Mouse (Mus musculus) left cerebral cortex, postnatal 4 days (tissue): ENCODE data around the gene Eif4g2. TPM values are rescaled to one million over a fixed set of nuclear protein-coding genes. Genes with fewer than 3 reads are reported as not detected.

Experiments
- DNase-seq: peaks from one replicate; pipeline ENCODE4 v3.0.0-alpha.2; 2022
- intact Hi-C: fragments of 180-260 bp; cut with DNase I; formaldehyde crosslinking; loops from one replicate; pipeline ENCODE4 v1.15.1; 2025
- total RNA-seq, 2 experiments: library from RNA; stranded (reverse); gene quantifications; 2 replicates each; pipeline ENCODE4 v1.2.3; 2021

Gene Eif4g2
- total RNA-seq = 1,000 to 10,000 TPM; 1,288 to 1,328 TPM

DNA sequence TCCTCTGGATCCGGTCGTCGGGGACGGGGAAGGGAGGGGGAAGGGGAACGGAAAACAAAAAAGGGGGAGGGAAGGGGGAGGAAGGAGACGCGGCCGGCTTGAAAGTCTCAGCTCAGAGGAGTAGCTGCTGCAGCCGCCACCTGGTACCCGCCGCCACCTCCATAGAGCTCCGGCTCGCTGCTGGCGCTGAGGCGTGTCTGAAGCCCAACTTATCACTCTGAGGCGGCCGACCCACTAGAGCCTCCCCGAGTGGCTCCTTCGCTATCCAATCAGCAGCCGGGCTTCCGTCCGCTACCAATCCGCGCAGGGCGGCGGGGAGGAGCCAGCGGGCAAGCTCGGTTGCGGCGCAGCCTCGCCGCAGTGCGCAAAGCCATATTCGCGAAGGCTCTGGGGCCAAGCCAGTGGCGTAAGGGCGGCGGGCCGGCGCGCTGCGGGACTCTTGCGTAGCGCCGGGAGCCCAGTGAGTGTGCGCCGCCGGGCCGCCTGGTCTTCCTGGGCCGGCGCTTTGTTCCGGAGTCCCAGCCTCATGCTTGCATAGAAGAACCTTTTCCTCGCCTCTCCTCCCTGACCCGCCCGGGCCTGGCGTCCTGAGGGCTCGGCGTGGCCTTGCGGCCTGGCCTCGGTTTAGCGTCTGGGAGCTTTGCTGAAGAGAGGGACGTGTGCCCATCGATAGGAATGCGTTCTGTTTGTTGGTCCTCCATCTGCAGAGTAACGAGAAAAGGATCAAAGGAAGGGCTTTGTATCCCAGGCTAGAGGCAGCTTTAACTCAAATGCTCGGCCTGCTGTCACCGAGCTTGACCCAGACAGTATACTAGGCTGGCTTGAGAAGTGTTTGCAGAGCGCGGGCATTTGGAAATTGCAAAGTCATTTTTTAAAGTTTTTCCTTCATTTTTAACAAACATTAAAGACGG, at the start of gene Eif4g2:
TSS of gene Eif4g2 (minus strand) at position 209 of the 911 bp plus-strand sequence.
- DNase-seq = peak; percentile 99
- intact Hi-C loops = loop anchor here (5.0 to 10.0 kb wide), 2 partner anchors 39 to 92 kb away; no protein-coding TSS in a partner anchor

DNA sequence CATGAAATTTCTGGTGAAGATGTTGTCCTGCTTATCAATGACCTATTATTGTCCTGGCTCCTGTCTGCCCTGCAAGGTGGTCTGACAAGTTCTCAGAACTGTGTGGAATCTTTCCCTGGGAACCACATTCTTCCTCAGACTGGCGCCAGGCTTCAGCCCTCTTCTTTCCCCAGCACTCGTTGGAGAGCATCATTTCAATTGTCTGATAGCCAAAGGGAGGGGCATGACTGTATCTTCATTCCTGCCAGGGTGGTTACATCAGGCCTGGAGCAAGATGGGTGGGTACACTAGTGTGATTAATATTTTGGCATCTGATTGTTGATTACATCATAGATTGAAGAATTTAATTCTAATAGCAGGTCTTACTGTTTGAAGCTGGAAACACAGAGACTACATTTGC, 49.8 kb upstream of the Eif4g2 start:
- no peak for DNase-seq
- intact Hi-C loops = no loop called here

DNA sequence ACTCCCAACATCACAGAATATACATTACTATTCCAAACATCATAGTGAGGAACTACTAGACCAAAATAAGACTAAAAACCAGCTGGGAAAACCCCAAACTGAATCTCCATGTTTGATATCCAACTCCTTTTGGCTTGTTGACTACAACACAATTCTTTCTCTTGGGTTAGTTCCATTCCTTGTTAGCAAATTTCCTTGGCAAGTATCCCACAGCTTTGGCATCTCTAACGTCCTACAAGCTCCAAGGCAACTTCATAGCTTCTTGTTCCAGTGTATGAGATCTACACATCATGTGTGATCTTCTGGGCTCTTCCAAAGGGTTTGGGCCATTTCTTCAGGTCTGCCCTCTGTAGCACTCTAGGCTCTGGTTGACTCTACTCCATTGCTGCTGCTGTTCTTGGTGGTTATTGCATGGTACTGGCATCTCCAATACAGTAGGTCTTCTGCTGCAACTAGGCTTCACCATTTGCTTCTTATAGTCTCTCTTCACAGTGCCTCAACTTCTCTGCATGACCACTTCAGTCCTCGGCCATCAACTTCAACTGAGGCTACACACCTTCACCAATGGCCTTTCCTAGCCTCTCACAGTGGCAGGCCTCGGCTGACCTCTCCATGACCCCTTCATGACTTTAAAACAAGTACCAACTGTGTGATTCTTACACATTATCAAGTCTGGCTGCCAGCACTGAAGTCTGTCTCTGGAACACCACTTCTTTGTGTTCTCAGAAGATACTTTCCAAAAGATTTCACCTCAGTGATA, 44.0 kb upstream of the Eif4g2 start:
- intact Hi-C loops = no loop called here
- no peak for DNase-seq

DNA sequence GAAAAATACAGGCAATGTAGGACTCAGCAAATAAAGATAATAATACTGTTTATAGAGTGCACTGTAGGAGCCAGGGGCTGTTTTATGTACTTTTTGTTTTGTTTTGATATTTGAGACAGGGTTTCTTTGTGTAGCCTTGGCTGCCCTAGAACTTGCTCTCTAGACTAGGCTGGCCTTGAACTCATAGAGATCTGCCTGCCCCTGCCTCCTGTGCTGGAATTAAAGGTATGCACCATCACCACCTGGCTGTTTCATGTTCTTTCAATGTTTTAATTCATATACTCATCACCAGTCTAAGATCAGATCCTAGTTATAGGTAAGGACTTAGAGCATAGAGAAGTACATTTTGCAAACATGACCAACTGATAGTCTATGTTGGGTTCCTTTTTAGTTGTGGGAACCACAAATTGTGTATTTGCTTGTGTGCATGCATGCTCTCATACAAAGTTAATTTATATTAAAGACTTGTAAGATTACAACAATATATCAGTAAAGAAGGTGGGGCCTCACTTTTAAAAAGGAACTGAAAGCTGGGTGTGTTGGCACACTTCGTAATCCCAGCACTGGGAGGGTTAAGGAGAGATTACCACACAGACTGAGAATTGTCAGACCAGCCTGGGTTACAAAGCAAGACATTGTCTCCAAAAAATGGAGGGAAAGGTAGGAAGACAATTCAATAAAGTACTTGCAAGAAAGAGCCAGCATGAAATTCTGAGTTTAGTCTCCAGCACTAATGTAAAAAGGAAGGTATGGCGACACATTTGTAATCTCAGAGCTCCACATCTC, 41.1 kb upstream of the Eif4g2 start:
- intact Hi-C loops = loop anchor here (5.0 kb wide), 1 partner anchor 42 kb away; the partner anchor contains the start of gene Eif4g2
- DNase-seq = no peak

DNA sequence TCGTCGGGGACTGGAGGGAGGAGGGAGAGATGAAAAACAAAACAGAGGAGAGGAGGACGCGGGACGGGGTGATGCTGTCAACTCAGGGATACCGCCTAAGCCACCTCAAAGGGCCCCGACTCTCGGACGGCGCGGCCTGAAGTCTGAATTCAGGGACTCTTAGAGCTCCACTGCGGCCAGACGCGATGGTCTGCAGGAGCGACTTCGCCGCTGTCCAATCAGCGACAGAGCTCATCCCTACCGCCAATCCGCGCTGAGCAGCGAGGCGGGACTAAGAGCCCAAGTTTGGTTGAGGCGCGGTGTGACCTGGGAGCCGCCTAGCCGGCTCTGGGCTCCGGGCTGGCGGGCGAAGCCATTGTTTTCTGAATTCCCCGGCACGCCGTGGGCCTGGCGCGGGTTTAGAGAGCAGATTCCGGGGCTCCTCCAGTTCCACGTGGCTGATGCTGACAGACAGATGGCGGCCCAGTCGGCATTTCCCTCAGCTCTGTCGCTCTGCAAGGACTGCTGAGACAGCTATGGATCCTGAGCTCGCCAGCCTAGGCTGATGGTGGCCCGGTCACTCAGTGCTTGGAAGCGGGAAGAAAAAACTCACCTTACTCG, 39.8 kb upstream of the Eif4g2 start:
- intact Hi-C loops = loop anchor here (5.0 kb wide), 1 partner anchor 40 kb away; the partner anchor contains the start of gene Eif4g2
- peak; percentile 97 for DNase-seq

DNA sequence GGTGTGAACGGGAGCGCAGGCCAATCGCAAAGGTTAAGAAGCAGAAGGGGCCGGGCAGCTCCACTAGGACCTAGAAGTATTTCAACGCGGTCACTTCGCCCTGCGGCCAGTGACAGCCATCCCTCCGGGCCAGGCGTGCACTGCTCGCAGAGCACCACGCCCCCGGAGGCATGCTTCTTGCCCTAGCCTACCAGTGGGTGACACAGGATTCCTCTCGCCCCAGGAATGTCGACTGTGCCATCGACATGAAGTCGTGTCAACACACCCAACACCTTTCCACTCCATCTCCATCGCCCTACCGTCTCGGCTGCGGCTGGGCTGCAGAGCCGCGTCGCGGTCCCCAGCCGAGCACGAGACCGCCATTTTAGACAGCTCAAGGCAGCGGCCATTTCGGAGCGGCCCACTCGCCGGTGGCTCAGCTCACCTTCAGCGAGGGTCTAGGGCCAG, 39.3 kb upstream of the Eif4g2 start:
- DNase-seq = peak; percentile 66
- intact Hi-C loops = loop anchor here (5.0 kb wide), 1 partner anchor 40 kb away; the partner anchor contains the start of gene Eif4g2

DNA sequence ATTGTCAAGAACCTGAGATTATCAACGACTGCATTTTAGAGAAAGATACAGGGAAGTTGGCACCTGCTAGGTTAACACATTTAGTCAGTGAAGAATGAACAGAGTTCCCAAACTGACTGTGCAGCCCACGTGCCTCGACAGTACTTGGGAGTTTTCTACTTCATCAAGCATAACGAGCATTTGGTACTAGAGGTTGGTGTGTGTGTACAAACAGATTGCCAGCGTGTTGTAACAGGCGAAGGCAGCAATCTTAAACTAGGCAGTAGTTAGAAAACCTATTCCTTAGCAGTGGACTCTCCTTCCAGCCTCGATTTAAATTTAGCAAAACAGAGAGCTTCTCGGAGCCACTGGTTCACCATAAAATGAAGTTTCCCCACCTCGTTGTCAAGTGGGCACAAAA, 38.7 kb upstream of the Eif4g2 start:
- intact Hi-C loops = loop anchor here (5.0 kb wide), 1 partner anchor 39 kb away; the partner anchor contains the start of gene Eif4g2
- peak; percentile 4 for DNase-seq

DNA sequence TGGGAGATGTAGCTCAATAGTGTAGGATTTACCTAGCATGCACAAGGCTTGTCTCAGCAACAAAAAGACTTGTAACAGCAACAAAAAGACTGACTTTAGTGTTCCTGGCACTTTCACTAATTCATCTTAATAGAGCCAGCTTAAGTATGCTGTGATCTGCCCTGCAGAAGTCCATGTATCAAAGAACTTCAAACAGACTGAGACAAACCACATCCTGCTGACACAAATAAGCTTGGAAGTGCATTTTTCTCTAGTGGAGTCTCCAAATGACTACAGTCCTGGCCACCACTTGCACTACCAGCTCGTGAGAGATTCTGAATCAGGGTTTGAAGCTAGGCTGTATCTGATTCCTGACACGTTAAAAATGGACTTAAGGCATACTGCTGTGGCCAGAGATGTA, 26.7 kb upstream of the Eif4g2 start:
- no peak for DNase-seq
- intact Hi-C loops = no loop called here

DNA sequence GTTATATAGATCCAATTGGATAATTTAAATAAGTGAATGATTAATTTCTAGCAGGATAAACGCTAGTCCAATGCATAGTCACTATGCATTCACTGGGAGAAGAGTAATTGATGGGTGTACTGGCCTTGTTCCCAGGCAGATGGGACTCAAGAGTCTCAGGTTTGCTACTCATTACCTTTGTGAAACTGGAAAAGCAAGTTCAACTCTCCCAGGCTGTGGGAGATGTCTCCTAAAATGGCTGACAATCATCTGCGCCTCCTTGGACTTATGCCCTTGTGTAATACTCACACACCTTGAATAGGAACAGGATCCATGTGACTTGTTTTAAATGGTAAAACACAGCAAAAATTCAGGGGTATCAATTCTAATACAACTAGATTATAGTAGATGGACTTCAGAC, 26.3 kb upstream of the Eif4g2 start:
- no peak for DNase-seq
- intact Hi-C loops = no loop called here

DNA sequence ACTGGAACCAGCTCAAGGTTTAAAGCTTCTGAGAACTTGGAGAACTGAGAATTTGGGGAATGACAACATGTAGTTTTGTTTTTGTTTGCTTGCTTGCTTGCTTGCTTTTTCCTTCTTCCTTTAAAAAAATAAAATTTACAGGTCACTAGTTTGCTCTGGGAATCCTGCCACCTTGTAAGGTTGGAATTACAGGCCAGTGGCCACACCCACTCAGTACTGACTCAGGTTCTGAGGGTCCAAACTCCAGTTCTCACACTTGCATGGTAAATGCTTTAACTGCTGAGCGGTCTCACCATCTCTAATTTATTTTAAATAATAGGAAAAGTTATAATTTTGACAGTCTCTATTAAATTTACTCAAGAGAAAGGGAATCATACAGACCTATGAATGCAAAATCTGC, 15.4 kb upstream of the Eif4g2 start:
- intact Hi-C loops = no loop called here
- no peak for DNase-seq

DNA sequence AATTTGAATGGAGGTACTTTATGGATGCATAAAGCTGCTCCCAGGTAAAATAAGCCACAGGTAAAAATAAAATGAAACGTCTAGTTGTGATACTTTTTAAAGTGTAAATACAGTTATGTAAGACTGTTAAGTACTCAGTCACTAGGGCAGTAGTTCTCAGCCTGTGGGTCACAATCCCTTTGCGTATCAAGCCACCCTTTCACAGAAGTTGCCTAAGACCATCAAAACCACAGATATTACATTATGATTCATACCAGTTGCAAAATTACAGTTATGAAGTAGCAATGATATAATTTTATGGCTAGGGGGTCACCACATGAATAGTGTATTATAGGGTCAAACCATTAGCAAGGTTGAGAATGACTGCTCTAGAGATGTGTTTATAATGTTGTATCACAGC, 12.3 kb upstream of the Eif4g2 start:
- no peak for DNase-seq
- intact Hi-C loops = no loop called here

DNA sequence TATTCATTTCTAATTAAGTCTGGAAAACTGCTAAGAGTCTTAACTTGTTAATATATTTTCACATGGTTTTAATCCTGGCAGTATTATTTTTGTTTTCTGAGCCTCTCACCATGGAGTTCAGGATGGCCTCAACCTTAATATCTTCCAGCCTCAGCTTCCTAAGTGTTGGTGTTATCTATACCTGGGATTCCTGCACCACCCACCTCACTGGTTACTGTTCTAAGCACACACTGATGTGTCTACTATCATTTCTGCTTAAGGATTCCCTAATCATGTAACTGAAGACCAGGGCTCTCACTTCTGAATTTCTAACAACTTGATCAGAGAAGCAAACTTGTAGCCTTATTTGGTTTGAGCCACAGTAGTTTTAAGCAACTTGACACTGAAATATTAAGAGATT, 2.3 kb upstream of the Eif4g2 start:
- intact Hi-C loops = loop anchor here (10.0 kb wide), 1 partner anchor 90 kb away; no protein-coding TSS in a partner anchor
- no peak for DNase-seq

DNA sequence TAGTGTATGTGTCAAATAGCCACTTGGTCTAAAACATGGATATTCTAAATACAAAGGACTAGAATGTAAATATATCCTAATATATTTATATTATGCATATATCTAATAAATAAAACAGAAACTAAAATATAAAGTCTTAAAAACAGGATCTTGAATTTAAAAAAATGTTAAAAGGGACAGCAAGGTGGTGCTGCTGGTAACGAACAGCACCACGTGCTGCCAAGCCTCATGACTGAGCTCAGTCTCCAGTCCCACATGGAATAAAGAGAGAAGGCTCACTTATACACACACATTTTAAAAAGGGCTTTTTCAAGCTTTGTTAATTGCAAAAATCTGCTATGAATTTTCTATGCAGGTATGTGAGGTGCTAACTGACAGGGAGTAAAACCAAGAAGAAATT, 1.6 kb upstream of the Eif4g2 start:
- intact Hi-C loops = loop anchor here (5.0 to 10.0 kb wide), 2 partner anchors 38 to 90 kb away; no protein-coding TSS in a partner anchor
- no peak for DNase-seq

DNA sequence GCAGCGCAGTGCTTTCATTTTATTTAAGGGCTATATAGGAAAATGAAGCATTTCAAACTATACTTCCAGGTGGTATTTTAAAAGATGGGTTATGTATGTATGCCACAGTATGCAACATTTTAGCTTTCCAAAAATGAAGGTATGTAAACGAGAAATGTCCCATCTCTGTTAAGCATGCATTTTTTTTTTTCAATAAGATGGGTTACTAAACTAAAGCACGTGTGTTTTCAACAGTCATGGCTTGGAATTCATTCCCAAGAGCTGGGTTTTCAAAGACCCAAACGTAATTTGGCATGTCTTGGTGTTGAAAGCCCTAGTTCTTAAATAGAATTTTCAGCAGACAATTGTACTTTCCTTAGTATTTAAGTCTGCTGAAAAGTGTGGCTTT, 897 bp upstream of the Eif4g2 start:
- intact Hi-C loops = loop anchor here (5.0 to 10.0 kb wide), 2 partner anchors 39 to 91 kb away; no protein-coding TSS in a partner anchor
- no peak for DNase-seq

DNA sequence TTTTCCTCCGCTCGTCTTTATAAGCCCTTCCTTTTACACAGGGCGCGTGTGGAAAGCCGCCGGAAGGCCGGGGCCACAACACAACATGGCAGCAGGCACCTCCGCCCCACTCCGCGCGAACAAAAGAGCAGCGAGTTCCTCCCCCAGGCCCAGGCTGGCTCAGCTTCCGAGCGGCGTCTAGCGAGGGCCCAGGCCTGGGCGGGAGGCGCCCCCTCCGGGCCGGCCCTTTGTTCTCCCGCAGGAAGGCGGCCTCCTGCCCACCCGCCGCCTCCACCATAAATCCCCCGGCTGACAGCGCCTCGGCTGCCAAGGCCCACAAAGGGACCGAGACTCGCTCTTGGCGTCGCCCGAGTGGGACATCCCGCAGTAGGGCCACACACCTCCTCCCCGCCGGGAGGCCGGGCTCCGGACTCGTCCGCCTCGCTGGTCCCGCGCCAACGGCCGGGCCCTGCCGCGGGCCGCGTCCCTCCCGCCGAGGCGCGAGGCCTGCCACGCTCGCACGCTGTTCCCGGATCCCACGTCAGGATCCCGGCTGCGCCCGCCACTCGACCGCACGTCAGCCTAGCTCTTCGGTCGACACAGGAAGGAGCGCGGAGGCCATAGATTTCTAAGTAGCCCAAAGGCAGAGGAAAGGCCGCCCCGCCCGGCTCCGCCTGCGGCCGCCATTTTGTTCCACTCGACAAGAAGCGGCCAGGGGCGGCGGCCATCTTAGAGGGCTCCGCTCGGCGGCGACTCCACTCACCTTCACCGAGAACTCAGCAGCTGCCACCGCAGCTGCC, 598 bp downstream of the Eif4g2 start:
- intact Hi-C loops = loop anchor here (5.0 to 10.0 kb wide), 2 partner anchors 40 to 93 kb away; no protein-coding TSS in a partner anchor
- peak; percentile 89 for DNase-seq

DNA sequence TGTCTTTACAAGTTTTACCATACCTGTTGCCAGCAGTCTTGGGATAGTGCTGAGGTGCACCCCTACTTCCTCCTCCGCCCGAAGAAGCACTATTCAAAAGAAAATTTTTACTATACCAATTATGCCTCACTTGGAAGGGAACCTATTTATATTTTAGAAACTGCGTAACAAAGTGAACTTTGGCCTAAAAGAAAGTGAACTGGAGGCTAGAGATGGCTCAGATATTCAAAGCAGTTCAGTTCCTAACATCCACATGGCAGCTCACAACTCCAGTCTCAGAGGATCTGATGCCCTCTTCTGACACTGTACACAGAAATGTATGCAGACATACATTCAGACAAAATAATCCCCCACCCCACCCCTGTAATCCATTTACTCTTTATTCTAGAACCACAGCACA, 2.0 kb downstream of the Eif4g2 start:
- no peak for DNase-seq
- intact Hi-C loops = loop anchor here (5.0 to 10.0 kb wide), 2 partner anchors 41 to 94 kb away; no protein-coding TSS in a partner anchor

DNA sequence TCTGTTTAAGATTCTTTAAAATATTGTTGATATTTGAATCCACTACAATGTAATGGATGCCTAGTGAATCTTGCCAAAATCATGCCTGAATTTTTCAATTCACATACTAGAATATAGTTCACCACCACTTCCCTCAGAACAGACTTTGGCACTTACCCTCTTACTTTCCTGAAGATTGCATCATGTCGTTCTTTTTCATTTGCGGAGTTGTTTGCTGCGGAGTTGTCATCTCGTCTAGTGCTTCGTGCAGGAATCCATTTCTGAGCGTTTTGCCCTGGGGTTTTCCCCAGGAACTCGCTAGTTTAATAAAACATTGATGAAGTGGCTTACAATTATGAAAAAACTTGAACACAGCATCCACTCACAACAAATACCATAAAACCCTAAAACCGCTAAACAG, 2.8 kb downstream of the Eif4g2 start:
- intact Hi-C loops = loop anchor here (5.0 to 10.0 kb wide), 2 partner anchors 42 to 95 kb away; no protein-coding TSS in a partner anchor

DNA sequence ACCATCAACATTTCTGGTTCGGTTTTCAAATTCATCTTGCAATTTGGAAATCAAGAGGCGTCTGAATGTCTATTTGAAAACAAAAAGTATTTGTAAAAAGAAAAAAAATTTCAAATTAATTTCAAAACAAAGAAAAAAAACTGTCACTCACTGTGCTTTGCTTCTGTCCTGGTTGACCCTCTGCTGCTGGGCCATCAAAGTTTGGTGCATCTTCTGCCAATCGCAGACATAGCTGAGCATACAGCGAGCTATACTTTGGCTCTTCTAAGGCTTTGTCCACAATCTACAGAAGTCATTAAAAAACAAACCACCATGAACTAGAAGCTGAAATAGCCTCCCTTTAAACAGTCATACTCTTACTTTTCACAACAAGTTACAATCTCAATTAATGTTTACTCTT, 4.6 kb downstream of the Eif4g2 start:
- intact Hi-C loops = no loop called here
- no peak for DNase-seq

More for the DNA sequence above, 2.8 kb downstream of the Eif4g2 start:
- no peak for DNase-seq

DNA sequence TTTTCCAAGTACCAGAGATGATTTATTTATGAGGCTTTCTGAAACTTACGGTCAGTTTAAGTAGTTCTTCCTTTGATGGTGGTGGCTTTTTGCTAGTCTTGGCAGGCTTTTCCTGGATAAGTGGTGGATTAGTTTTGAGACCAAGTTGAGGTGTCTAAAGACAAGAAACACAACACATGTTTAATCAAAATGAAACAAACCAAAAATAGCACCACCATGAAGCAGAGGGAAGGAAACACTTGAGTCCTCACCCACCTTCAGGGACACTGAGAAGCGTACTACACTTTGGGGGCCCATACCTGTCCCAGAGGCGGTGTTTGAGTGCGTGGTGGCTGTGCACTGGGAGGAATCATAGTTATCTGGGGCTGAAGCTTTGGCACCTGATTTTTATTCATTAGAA, 7.5 kb downstream of the Eif4g2 start:
- intact Hi-C loops = no loop called here
- no peak for DNase-seq
